Mouse (Mus musculus): Measurements from ENCODE around the gene 0610012G03Rik. TPM values are rescaled to one million over a fixed set of nuclear protein-coding genes. Genes with fewer than 3 reads are reported as not detected.

The 0610012G03Rik gene
- total and polyA plus RNA-seq, 2 experiments = 25.3 to 61.1 TPM

- Histone ChIP-seq H3K4me3 (ENCODE audit: insufficient read depth, low read depth, low read length) (no peak overlapping the region), H3K79me2 (ENCODE audit: control insufficient read depth, insufficient read depth, low read length) (no peaks in the 10 kb centered on the region), H3K9ac (ENCODE audit: low read depth, low read length) (no peak overlapping the region), H3K27me3 (ENCODE audit: control insufficient read depth, insufficient read depth, low read length) (no peaks in the 10 kb centered on the region), H3K4me1 (ENCODE audit: control insufficient read depth, insufficient read depth, low read length) (no peaks in the 10 kb centered on the region), H3K27ac (replicated peaks; ENCODE audit: insufficient read depth, low read depth, low read length) (no peak overlapping the region), H3K36me3 (ENCODE audit: control insufficient read depth, insufficient read depth, low read length) (no peaks in the 10 kb centered on the region)
- WGBS = 90% methylated on average over 8 of the region's 8 CpGs
- TF ChIP-seq CTCF (IDR thresholded peaks at IDR 0.05; ENCODE audit: low read depth, low read length) (no peak), POLR2A (IDR thresholded peaks at IDR 0.05; ENCODE audit: extremely low read depth, insufficient read depth, low read length) (no peak)
- no peak for DNase-seq (ENCODE audit: extremely low read depth, low read depth, low spot score)
Observed at GRCm38 (mm10) chr16:31903239-31903638, 45.1 kb downstream of the 0610012G03Rik start.

- 87% methylated on average over 1 of the region's 1 CpGs for WGBS
- no peak for TF ChIP-seq CTCF (IDR thresholded peaks at IDR 0.05; ENCODE audit: low read depth, low read length)
- no peak for TF ChIP-seq POLR2A (IDR thresholded peaks at IDR 0.05; ENCODE audit: extremely low read depth, insufficient read depth, low read length)
- no peak overlapping the region for H3K4me3 ChIP-seq (ENCODE audit: insufficient read depth, low read depth, low read length)
Observed at GRCm38 (mm10) chr16:31901886-31902285, 46.4 kb downstream of the 0610012G03Rik start.

GRCm38 (mm10) chr16:31898546-31899326, 49.6 kb downstream of the 0610012G03Rik start:
- WGBS = 86% methylated on average over 18 of the region's 18 CpGs
- Histone ChIP-seq H3K27ac (replicated peaks; ENCODE audit: insufficient read depth, low read depth, low read length) (no peak overlapping the region), H3K27me3 (ENCODE audit: control insufficient read depth, insufficient read depth, low read length) (no peaks in the 10 kb centered on the region), H3K4me3 (ENCODE audit: insufficient read depth, low read depth, low read length) (no peak overlapping the region), H3K4me1 (ENCODE audit: control insufficient read depth, insufficient read depth, low read length) (no peaks in the 10 kb centered on the region), H3K79me2 (ENCODE audit: control insufficient read depth, insufficient read depth, low read length) (no peaks in the 10 kb centered on the region), H3K36me3 (ENCODE audit: control insufficient read depth, insufficient read depth, low read length) (no peaks in the 10 kb centered on the region), H3K9ac (ENCODE audit: low read depth, low read length) (no peak overlapping the region)
- TF ChIP-seq POLR2A (IDR thresholded peaks at IDR 0.05; ENCODE audit: extremely low read depth, insufficient read depth, low read length) = no peak
- TF ChIP-seq CTCF (IDR thresholded peaks at IDR 0.05; ENCODE audit: low read depth, low read length) = no peak
- no peak for DNase-seq (ENCODE audit: extremely low read depth, low read depth, low spot score)

More at GRCm38 (mm10) chr16:31901886-31902285, 46.4 kb downstream of the 0610012G03Rik start:
- DNase-seq (ENCODE audit: extremely low read depth, low read depth, low spot score) = no peak
- H3K9ac ChIP-seq (ENCODE audit: low read depth, low read length) = no peak overlapping the region
- H3K4me1 ChIP-seq (ENCODE audit: control insufficient read depth, insufficient read depth, low read length) = no peaks in the 10 kb centered on the region
- no peaks in the 10 kb centered on the region for H3K36me3 ChIP-seq (ENCODE audit: control insufficient read depth, insufficient read depth, low read length)
- H3K27ac ChIP-seq (replicated peaks; ENCODE audit: insufficient read depth, low read depth, low read length) = no peak overlapping the region
- H3K79me2 ChIP-seq (ENCODE audit: control insufficient read depth, insufficient read depth, low read length) = no peaks in the 10 kb centered on the region
- H3K27me3 ChIP-seq (ENCODE audit: control insufficient read depth, insufficient read depth, low read length) = no peaks in the 10 kb centered on the region

Other genes starting within 250 kb of the 0610012G03Rik start
- gene Meltf, start 69.7 kb downstream of the 0610012G03Rik start, total RNA-seq (2014; rRNA removed) = not detected in 2 replicates
- gene Meltf, start 69.7 kb downstream of the 0610012G03Rik start, polyA plus RNA-seq (2012; rRNA removed) = not detected in 2 replicates
- gene Pigz, start 14.6 kb downstream of the 0610012G03Rik start, total RNA-seq (2014; rRNA removed) = 0.18 and 0.47 TPM in 2 replicates
- gene Pigz, start 14.6 kb downstream of the 0610012G03Rik start, polyA plus RNA-seq (2012; rRNA removed) = 0.15 and 0.33 TPM in 2 replicates
- 8.4 and 10.5 TPM in 2 replicates for gene Ncbp2, start within 50 bp of the 0610012G03Rik start, total RNA-seq (2014; rRNA removed)
- gene Ncbp2, start within 50 bp of the 0610012G03Rik start, polyA plus RNA-seq (2012; rRNA removed) = 6.9 and 8.4 TPM in 2 replicates
- gene Senp5, start 54.8 kb upstream of the 0610012G03Rik start, total RNA-seq (2014; rRNA removed) = 10.8 and 12.8 TPM in 2 replicates
- 3.6 and 3.7 TPM in 2 replicates for gene Senp5, start 54.8 kb upstream of the 0610012G03Rik start, polyA plus RNA-seq (2012; rRNA removed)
- 11.0 and 11.8 TPM in 2 replicates for gene Pak2, start 130.8 kb upstream of the 0610012G03Rik start, total RNA-seq (2014; rRNA removed)
- 5.8 and 6.3 TPM in 2 replicates for gene Pak2, start 130.8 kb upstream of the 0610012G03Rik start, polyA plus RNA-seq (2012; rRNA removed)
- gene Pigx, start 151.2 kb upstream of the 0610012G03Rik start, total RNA-seq (2014; rRNA removed) = 37.7 and 40.5 TPM in 2 replicates
- 17.5 and 19.0 TPM in 2 replicates for gene Pigx, start 151.2 kb upstream of the 0610012G03Rik start, polyA plus RNA-seq (2012; rRNA removed)
- gene Cep19, start 151.3 kb upstream of the 0610012G03Rik start, total RNA-seq (2014; rRNA removed) = 6.0 and 6.5 TPM in 2 replicates
- gene Cep19, start 151.3 kb upstream of the 0610012G03Rik start, polyA plus RNA-seq (2012; rRNA removed) = 7.6 and 10.1 TPM in 2 replicates
- 4.1 and 5.3 TPM in 2 replicates for gene Nrros, start 217.1 kb upstream of the 0610012G03Rik start, total RNA-seq (2014; rRNA removed)
- 3.1 and 5.9 TPM in 2 replicates for gene Nrros, start 217.1 kb upstream of the 0610012G03Rik start, polyA plus RNA-seq (2012; rRNA removed)
- not detected in 2 replicates for gene Bex6, start 231.3 kb upstream of the 0610012G03Rik start, total RNA-seq (2014; rRNA removed)
- gene Bex6, start 231.3 kb upstream of the 0610012G03Rik start, polyA plus RNA-seq (2012; rRNA removed) = not detected in 2 replicates